Mouse (Mus musculus): ENCODE data around the gene Grcc10. TPM values are rescaled to one million over a fixed set of nuclear protein-coding genes. Genes with fewer than 3 reads are reported as not detected.
A peak's percentile ranks its signal among the peaks of the same experiment; 100 is the strongest.

Grcc10 gene
- polyA plus RNA-seq, 1 experiment, result 352 TPM

GRCm38 (mm10) chr6:124746296-124746605 lies 5.1 kb upstream of the Grcc10 start:
- TF ChIP-seq CTCF (IDR thresholded peaks at IDR 0.05; ENCODE audit: extremely low read depth, insufficient read depth, low read length) (no peak), POLR2A (IDR thresholded peaks at IDR 0.05; ENCODE audit: extremely low read depth, insufficient read depth, low read length) (no peak)
- H3K4me1 ChIP-seq (ENCODE audit: control insufficient read depth, insufficient read depth, low read length), result no peaks in the 10 kb centered on the region; the same call in 1 of the 2 replicates
- peak overlapping the region; percentile 40 for H3K4me3 ChIP-seq (ENCODE audit: insufficient read depth, low read length)
- peak overlapping the region; percentile 5 for H3K27ac ChIP-seq (ENCODE audit: insufficient read depth, low read length)

- TF ChIP-seq POLR2A (IDR thresholded peaks at IDR 0.05; ENCODE audit: extremely low read depth, insufficient read depth, low read length), result peak; percentile 56
- peak; percentile 55 for TF ChIP-seq CTCF (IDR thresholded peaks at IDR 0.05; ENCODE audit: extremely low read depth, insufficient read depth, low read length)
- H3K4me3 ChIP-seq (ENCODE audit: insufficient read depth, low read length), result peak overlapping the region; percentile 40
Observed at GRCm38 (mm10) chr6:124745490-124746295, 4.5 kb upstream of the Grcc10 start.

GRCm38 (mm10) chr6:124744755-124745321 lies 3.7 kb upstream of the Grcc10 start:
- H3K27ac ChIP-seq (ENCODE audit: insufficient read depth, low read length), result peak overlapping the region; percentile 3
- H3K4me1 ChIP-seq (ENCODE audit: control insufficient read depth, insufficient read depth, low read length), result peaks cover 1% of the 10 kb centered on the region
- TF ChIP-seq CTCF (IDR thresholded peaks at IDR 0.05; ENCODE audit: extremely low read depth, insufficient read depth, low read length) (no peak), POLR2A (IDR thresholded peaks at IDR 0.05; ENCODE audit: extremely low read depth, insufficient read depth, low read length) (no peak)
- H3K4me3 ChIP-seq (ENCODE audit: insufficient read depth, low read length), result peak overlapping the region; percentile 40; the same call in 1 of the 2 replicates

More at GRCm38 (mm10) chr6:124745490-124746295, 4.5 kb upstream of the Grcc10 start:
- Histone ChIP-seq H3K4me1 (ENCODE audit: control insufficient read depth, insufficient read depth, low read length) (no peaks in the 10 kb centered on the region; the same call in 1 of the 2 replicates), H3K27ac (ENCODE audit: insufficient read depth, low read length) (peak overlapping the region; percentile 5)

- peaks cover 2% of the 10 kb centered on the region for H3K4me1 ChIP-seq (ENCODE audit: control insufficient read depth, insufficient read depth, low read length)
- TF ChIP-seq CTCF (IDR thresholded peaks at IDR 0.05; ENCODE audit: extremely low read depth, insufficient read depth, low read length), result no peak
- TF ChIP-seq POLR2A (IDR thresholded peaks at IDR 0.05; ENCODE audit: extremely low read depth, insufficient read depth, low read length), result no peak
- H3K4me3 ChIP-seq (ENCODE audit: insufficient read depth, low read length), result no peak overlapping the region
- H3K27ac ChIP-seq (ENCODE audit: insufficient read depth, low read length), result no peak overlapping the region
Observed at GRCm38 (mm10) chr6:124743647-124744046, 2.5 kb upstream of the Grcc10 start.

- TF ChIP-seq POLR2A (IDR thresholded peaks at IDR 0.05; ENCODE audit: extremely low read depth, insufficient read depth, low read length) (no peak), CTCF (IDR thresholded peaks at IDR 0.05; ENCODE audit: extremely low read depth, insufficient read depth, low read length) (no peak)
- peaks cover 2% of the 10 kb centered on the region for H3K4me1 ChIP-seq (ENCODE audit: control insufficient read depth, insufficient read depth, low read length)
- H3K27ac ChIP-seq (ENCODE audit: insufficient read depth, low read length), result no peak overlapping the region
- no peak overlapping the region for H3K4me3 ChIP-seq (ENCODE audit: insufficient read depth, low read length)
Observed at GRCm38 (mm10) chr6:124742839-124743514, 1.8 kb upstream of the Grcc10 start.

- Histone ChIP-seq H3K4me1 (ENCODE audit: control insufficient read depth, insufficient read depth, low read length) (peaks cover 2% of the 10 kb centered on the region), H3K4me3 (ENCODE audit: insufficient read depth, low read length) (peak overlapping the region; percentile 67; the same call in 1 of the 2 replicates), H3K27ac (ENCODE audit: insufficient read depth, low read length) (peak overlapping the region; percentile 92; the same call in 1 of the 2 replicates)
- no peak for TF ChIP-seq POLR2A (IDR thresholded peaks at IDR 0.05; ENCODE audit: extremely low read depth, insufficient read depth, low read length)
Observed at GRCm38 (mm10) chr6:124741842-124742241, 668 bp upstream of the Grcc10 start.

GRCm38 (mm10) chr6:124740211-124740887 lies 825 bp downstream of the Grcc10 start:
- H3K4me3 ChIP-seq (ENCODE audit: insufficient read depth, low read length), result peak overlapping the region; percentile 67
- TF ChIP-seq POLR2A (IDR thresholded peaks at IDR 0.05; ENCODE audit: extremely low read depth, insufficient read depth, low read length) (no peak; the same call in 1 of the 2 replicates), CTCF (IDR thresholded peaks at IDR 0.05; ENCODE audit: extremely low read depth, insufficient read depth, low read length) (peak; percentile 40; the same call in 1 of the 2 replicates)
- peaks cover 2% of the 10 kb centered on the region for H3K4me1 ChIP-seq (ENCODE audit: control insufficient read depth, insufficient read depth, low read length)
- H3K27ac ChIP-seq (ENCODE audit: insufficient read depth, low read length), result peak overlapping the region; percentile 92

GRCm38 (mm10) chr6:124739231-124739796 lies 1.9 kb downstream of the Grcc10 start:
- no peak overlapping the region; the same call in 1 of the 2 replicates for H3K4me3 ChIP-seq (ENCODE audit: insufficient read depth, low read length)
- no peak for TF ChIP-seq CTCF (IDR thresholded peaks at IDR 0.05; ENCODE audit: extremely low read depth, insufficient read depth, low read length)
- TF ChIP-seq POLR2A (IDR thresholded peaks at IDR 0.05; ENCODE audit: extremely low read depth, insufficient read depth, low read length), result no peak
- no peak overlapping the region for H3K27ac ChIP-seq (ENCODE audit: insufficient read depth, low read length)
- peaks cover 2% of the 10 kb centered on the region for H3K4me1 ChIP-seq (ENCODE audit: control insufficient read depth, insufficient read depth, low read length)
